Mouse (Mus musculus) liver, embryonic 14.5 days (tissue): ENCODE results near the gene Cfap74.

Experiments used
- CTCF ChIP-seq: IDR thresholded peaks from 2 replicates; pipeline ENCODE4 v1.5.1; 2016; ENCODE audit warnings: antibody characterized with exemption, low read depth, control low read depth
- EP300 ChIP-seq: IDR thresholded peaks from 2 replicates; pipeline ENCODE4 v1.6.1; 2016; ENCODE audit warnings: antibody characterized with exemption, low read depth

- TF ChIP-seq CTCF: no peak
- no peak for TF ChIP-seq EP300
Observed at GRCm38 (mm10) chr4:155458575-155458974, 49.6 kb downstream of the Cfap74 start.
